Mouse (Mus musculus) MEL (cell line): ENCODE measurements around the gene Tspan4. TPM values are rescaled to one million over a fixed set of nuclear protein-coding genes. Genes with fewer than 3 reads are reported as not detected.

Source experiments
- DNase-seq: peaks from one replicate; pipeline ENCODE4 v3.0.0; 2011; ENCODE audit warnings: low read depth, low spot score
- H3K27ac ChIP-seq: 2 replicates; pipeline ENCODE4 v1.5.1; 2012; ENCODE audit warnings: low read depth, mild to moderate bottlenecking, control low read depth, low read length, moderate library complexity; ENCODE audit not compliant: control insufficient read depth
- H3K27me3 ChIP-seq, 2 experiments: fragments of 150-350 bp in 1 of 2; sonication (generic) in 1 of 2; 2 replicates each; pipeline ENCODE4 v1.6.1; 2012; ENCODE audit warnings: low read length in 2 of 2, mild to moderate bottlenecking in 2 of 2, improper control_type of control experiment in 1 of 2, moderate library complexity in 1 of 2; ENCODE audit not compliant: insufficient read depth in 2 of 2, control insufficient read depth in 1 of 2
- H3K36me3 ChIP-seq, 2 experiments: 2 replicates each; pipeline ENCODE4 v1.6.1; 2012 to 2014; ENCODE audit warnings: low read length in 2 of 2, improper control_type of control experiment in 1 of 2, inconsistent platforms in 1 of 2, mild to moderate bottlenecking in 1 of 2; ENCODE audit not compliant: insufficient read depth in 2 of 2, control insufficient read depth in 1 of 2
- H3K4me1 ChIP-seq, 2 experiments: fragments of 150-350 bp in 1 of 2; sonication (generic) in 1 of 2; 2 replicates each; pipeline ENCODE4 v1.6.1; 2012; ENCODE audit warnings: low read length in 2 of 2, improper control_type of control experiment in 1 of 2, mild to moderate bottlenecking in 1 of 2; ENCODE audit not compliant: insufficient read depth in 2 of 2, control insufficient read depth in 1 of 2
- H3K4me3 ChIP-seq, 2 experiments: fragments of 150-350 bp in 1 of 2; sonication (generic) in 1 of 2; 2 replicates each; pipeline ENCODE4 v1.5.1; 2012; ENCODE audit warnings: low read depth in 2 of 2, low read length in 2 of 2, mild to moderate bottlenecking in 2 of 2, moderate library complexity in 2 of 2, control low read depth in 1 of 2, improper control_type of control experiment in 1 of 2; ENCODE audit not compliant: control insufficient read depth in 1 of 2, insufficient read depth in 1 of 2
- H3K79me2 ChIP-seq: 2 replicates; pipeline ENCODE4 v1.6.1; 2012; ENCODE audit warnings: mild to moderate bottlenecking, low read length, moderate library complexity; ENCODE audit not compliant: control insufficient read depth, poor library complexity, insufficient read depth
- H3K9ac ChIP-seq: 2 replicates; pipeline ENCODE4 v1.6.1; 2012; ENCODE audit warnings: low read depth, mild to moderate bottlenecking, control low read depth, low read length, moderate library complexity; ENCODE audit not compliant: control insufficient read depth, poor library complexity, severe bottlenecking
- H3K9me3 ChIP-seq: fragments of 150-350 bp; sonication (generic); replicated peaks from 2 replicates; pipeline ENCODE4 v1.6.1; 2012; ENCODE audit warnings: mild to moderate bottlenecking, low read length, improper control_type of control experiment, moderate library complexity; ENCODE audit not compliant: insufficient read depth
- CHD2 ChIP-seq: IDR thresholded peaks from 2 replicates; pipeline ENCODE4 v1.6.1; 2011; ENCODE audit warnings: low read length, improper control_type of control experiment
- CTCF ChIP-seq, 3 experiments: IDR thresholded peaks in 2 of 3; conservative IDR thresholded peaks in 1 of 3; 2 replicates each; pipeline ENCODE4 v1.5.1; 2011 to 2012; ENCODE audit warnings: low read length in 3 of 3, low read depth in 2 of 3, mild to moderate bottlenecking in 2 of 3, improper control_type of control experiment in 1 of 3, inconsistent platforms in 1 of 3, mixed read lengths in 1 of 3, moderate library complexity in 1 of 3; ENCODE audit not compliant: control insufficient read depth in 1 of 3, insufficient read depth in 1 of 3, poor library complexity in 1 of 3, severe bottlenecking in 1 of 3
- EP300 ChIP-seq, 2 experiments: IDR thresholded peaks; 2 replicates each; pipeline ENCODE4 v1.6.1; 2011; ENCODE audit warnings: improper control_type of control experiment in 2 of 2, low read length in 2 of 2, low read depth in 1 of 2, mild to moderate bottlenecking in 1 of 2
- ETS1 ChIP-seq: IDR thresholded peaks from 2 replicates; pipeline ENCODE4 v1.6.1; 2012; ENCODE audit warnings: low read depth, mild to moderate bottlenecking, inconsistent platforms, low read length, improper control_type of control experiment, moderate library complexity
- HCFC1 ChIP-seq: IDR thresholded peaks from 2 replicates; pipeline ENCODE4 v1.6.1; 2012; ENCODE audit warnings: low read depth, mild to moderate bottlenecking, inconsistent platforms, low read length, improper control_type of control experiment, moderate library complexity
- MAFK ChIP-seq: IDR thresholded peaks from 2 replicates; pipeline ENCODE4 v1.6.1; 2011; ENCODE audit warnings: low read depth, mild to moderate bottlenecking, low read length, improper control_type of control experiment, borderline replicate concordance
- MAX ChIP-seq: IDR thresholded peaks from 2 replicates; pipeline ENCODE4 v1.6.1; 2011; ENCODE audit warnings: low read length, improper control_type of control experiment
- MXI1 ChIP-seq: IDR thresholded peaks from 2 replicates; pipeline ENCODE4 v1.6.1; 2011; ENCODE audit warnings: mild to moderate bottlenecking, low read depth, low read length, improper control_type of control experiment
- MYB ChIP-seq: IDR thresholded peaks from 2 replicates; pipeline ENCODE4 v1.6.1; 2011; ENCODE audit warnings: mild to moderate bottlenecking, low read depth, low read length, improper control_type of control experiment
- MYC ChIP-seq: IDR thresholded peaks from 2 replicates; pipeline ENCODE4 v1.6.1; 2011; ENCODE audit warnings: low read depth, mild to moderate bottlenecking, low read length, improper control_type of control experiment, moderate library complexity
- NRF1 ChIP-seq: IDR thresholded peaks from 2 replicates; pipeline ENCODE4 v1.6.1; 2014; ENCODE audit warnings: low read depth, mild to moderate bottlenecking, inconsistent platforms, low read length, improper control_type of control experiment, moderate library complexity; ENCODE audit not compliant: poor library complexity, insufficient read depth, severe bottlenecking
- POLR2AphosphoS2 ChIP-seq: IDR thresholded peaks from 2 replicates; pipeline ENCODE4 v1.6.1; 2011; ENCODE audit warnings: low read length, improper control_type of control experiment
- RCOR1 ChIP-seq: IDR thresholded peaks from 2 replicates; pipeline ENCODE4 v1.6.1; 2012; ENCODE audit warnings: low read depth, mild to moderate bottlenecking, inconsistent platforms, low read length, improper control_type of control experiment
- SIN3A ChIP-seq: IDR thresholded peaks from 2 replicates; pipeline ENCODE4 v1.6.1; 2012; ENCODE audit warnings: low read length, improper control_type of control experiment, inconsistent platforms
- SMC3 ChIP-seq: IDR thresholded peaks from 2 replicates; pipeline ENCODE4 v1.6.1; 2011; ENCODE audit warnings: low read depth, low read length, improper control_type of control experiment
- TAL1 ChIP-seq: IDR thresholded peaks from 2 replicates; pipeline ENCODE4 v1.6.1; 2012; ENCODE audit warnings: mild to moderate bottlenecking, inconsistent platforms, low read length, moderate library complexity, mixed read lengths
- TBP ChIP-seq: IDR thresholded peaks from 2 replicates; pipeline ENCODE4 v1.8.0; 2011; ENCODE audit warnings: low read depth, low read length, improper control_type of control experiment
- TCF12 ChIP-seq: IDR thresholded peaks from 2 replicates; pipeline ENCODE4 v1.6.1; 2014; ENCODE audit warnings: low read depth, mild to moderate bottlenecking, inconsistent platforms, low read length, improper control_type of control experiment, moderate library complexity
- USF1 ChIP-seq: IDR thresholded peaks from 2 replicates; pipeline ENCODE4 v1.6.1; 2014; ENCODE audit warnings: low read depth, mild to moderate bottlenecking, inconsistent platforms, low read length, improper control_type of control experiment, moderate library complexity
- USF2 ChIP-seq, 2 experiments: IDR thresholded peaks; 2 replicates each; pipeline ENCODE4 v1.6.1; 2011 to 2012; ENCODE audit warnings: improper control_type of control experiment in 2 of 2, low read length in 2 of 2, borderline replicate concordance in 1 of 2, inconsistent platforms in 1 of 2, low read depth in 1 of 2, mild to moderate bottlenecking in 1 of 2; ENCODE audit not compliant: insufficient read depth in 1 of 2
- ZNF384 ChIP-seq: IDR thresholded peaks from 2 replicates; pipeline ENCODE4 v1.6.1; 2012; ENCODE audit warnings: low read depth, mild to moderate bottlenecking, inconsistent platforms, low read length, improper control_type of control experiment
- polyA plus RNA-seq, 2 experiments: library from polyadenylated mRNA; stranded (reverse) in 1 of 2; unstranded in 1 of 2; fragments of >175 nt in 1 of 2; fragments of >200 nt in 1 of 2; gene quantifications; 2 replicates each; pipeline versions ENCODE4 v1.2.1 to v1.2.4; 2012; ENCODE audit warnings: low replicate concordance in 2 of 2, low read depth in 1 of 2; ENCODE audit not compliant: insufficient read length in 2 of 2, insufficient read depth in 1 of 2, missing spikeins in 1 of 2
- total RNA-seq: library from RNA; depleted of rRNA; stranded (reverse); fragments of 300-350 nt; gene quantifications from 2 replicates; pipeline ENCODE4 v1.2.3, GENCODE M21; 2012

Gene Tspan4
- total and polyA plus RNA-seq, 3 experiments: 97.9 to 110 TPM; not detected in 1

DNA sequence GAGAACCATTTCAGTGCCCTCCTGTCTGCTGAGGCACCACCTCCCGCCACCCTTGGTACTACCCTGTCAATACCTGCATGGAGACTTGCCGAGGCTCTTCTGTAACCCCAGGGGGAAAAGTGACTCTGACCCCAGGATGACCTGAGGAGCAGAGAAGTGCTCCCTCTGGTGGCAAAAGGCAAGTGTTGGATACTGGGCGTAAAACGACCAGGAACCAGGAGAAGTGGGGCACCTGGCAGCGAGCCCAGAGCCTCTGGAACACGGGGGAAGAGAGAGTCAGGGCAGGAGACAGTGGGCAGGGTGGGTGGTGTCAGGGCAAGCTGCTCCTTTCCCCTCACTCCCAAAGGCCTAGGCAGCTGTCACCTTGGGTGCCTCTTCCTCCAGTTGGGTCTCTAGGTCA lies 34.4 kb upstream of the Tspan4 start (continued):
- TF ChIP-seq TAL1 (no peak), CHD2 (no peak), EP300 (IDR thresholded peaks at IDR 0.05; ENCODE audit: low read depth in 1 of 2, low read length in 2 of 2) (no peak), SIN3A (0 out of 2 replicates have a peak, but pooled peaks have one; percentile 28), SMC3 (peak; percentile 70), RCOR1 (no peak), USF2 (IDR thresholded peaks at IDR 0.05; ENCODE audit: borderline replicate concordance in 1 of 2, insufficient read depth in 1 of 2, low read depth in 1 of 2, low read length in 2 of 2) (no peak), ETS1 (no peak), CTCF (IDR thresholded peaks at IDR 0.05 in 2 of 3, conservative IDR thresholded peaks at IDR 0.05 in 1 of 3; ENCODE audit: control insufficient read depth in 1 of 3, insufficient read depth in 1 of 3, low read depth in 2 of 3, low read length in 3 of 3, poor library complexity in 1 of 3, severe bottlenecking in 1 of 3) (peak; percentile 79 to 82 (median 80)), MXI1 (no peak)

DNA sequence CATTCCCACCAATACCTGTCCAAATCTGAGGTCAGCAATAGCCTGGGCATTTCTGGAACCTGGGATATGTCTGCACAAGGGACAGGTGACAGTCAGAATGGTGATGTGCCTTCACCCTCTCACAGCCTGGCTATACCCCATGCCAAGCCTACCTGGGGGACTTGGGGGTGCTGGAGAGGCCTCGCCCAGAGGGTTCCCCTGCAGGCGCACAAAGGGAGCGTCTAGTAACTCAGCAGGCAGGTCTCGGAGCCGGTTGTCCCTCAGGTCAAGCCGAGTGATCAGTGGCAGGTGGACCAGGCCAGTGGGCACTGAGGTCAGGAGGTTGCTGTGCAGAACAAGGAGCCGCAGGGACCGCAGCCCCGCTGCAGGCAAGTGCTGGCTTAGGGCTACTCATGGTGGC lies 33.6 kb upstream of the Tspan4 start:
- H3K4me3 ChIP-seq: no peak overlapping the region
- H3K9ac ChIP-seq: no peak overlapping the region
- no peak overlapping the region for H3K27ac ChIP-seq
- no peaks in the 10 kb centered on the region for H3K27me3 ChIP-seq
- DNase-seq: no peak
- TF ChIP-seq TCF12 (no peak), NRF1 (no peak), TBP (no peak), MYB (no peak), MAX (no peak), MAFK (no peak), POLR2AphosphoS2 (no peak), USF1 (no peak), MYC (no peak), RCOR1 (no peak), USF2 (IDR thresholded peaks at IDR 0.05; ENCODE audit: borderline replicate concordance in 1 of 2, insufficient read depth in 1 of 2, low read depth in 1 of 2, low read length in 2 of 2) (no peak), ZNF384 (no peak), HCFC1 (no peak)
- peaks cover 29% of the 10 kb centered on the region for H3K79me2 ChIP-seq
- peaks cover 2 to 12% of the 10 kb centered on the region in 2 experiments; a peak in 3 of 4 replicates for H3K4me1 ChIP-seq
- H3K36me3 ChIP-seq: peaks cover 0 to 10% of the 10 kb centered on the region in 2 experiments; a peak in 3 of 4 replicates
- no peaks in the 10 kb centered on the region for H3K9me3 ChIP-seq
